Mouse (Mus musculus) layer of hippocampus, postnatal 10 days (tissue): ENCODE measurements at regions not wholly inside any gene's neighbourhood (a gene's known extent, or its start where the extent isn't known, plus 50 kb on each side); places are given as distances from the start of the nearest gene placed in this dataset.

Source experiments
- DNase-seq, 2 experiments: peaks; one replicate each; pipeline ENCODE4 v3.0.0; 2021; ENCODE audit warnings: low spot score in 2 of 2

DNA sequence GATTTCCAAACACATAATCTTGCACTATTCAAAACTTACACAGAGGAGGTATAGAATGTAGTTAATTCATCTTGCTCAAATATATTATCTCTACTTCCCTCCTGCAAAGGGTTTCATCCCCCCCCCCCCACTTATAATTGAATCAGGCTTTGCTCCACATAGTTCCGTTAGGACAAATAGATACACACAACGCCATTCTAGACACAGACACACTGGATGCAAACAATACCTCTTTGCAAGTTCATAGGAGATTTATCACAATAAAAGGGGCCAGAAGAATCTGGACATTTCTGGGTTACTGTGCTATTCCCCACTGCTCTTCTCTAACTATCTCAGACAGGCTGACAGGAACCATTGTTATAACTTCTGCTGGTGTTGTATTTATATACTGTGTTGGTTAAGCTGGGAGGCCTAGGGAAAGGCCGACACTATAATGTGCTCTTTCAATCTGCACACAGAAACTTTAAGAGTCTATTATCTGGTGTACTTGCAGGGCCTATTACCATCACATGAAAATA lies 410.6 kb upstream of the Tenm3 start:
- DNase-seq, result no peak

DNA sequence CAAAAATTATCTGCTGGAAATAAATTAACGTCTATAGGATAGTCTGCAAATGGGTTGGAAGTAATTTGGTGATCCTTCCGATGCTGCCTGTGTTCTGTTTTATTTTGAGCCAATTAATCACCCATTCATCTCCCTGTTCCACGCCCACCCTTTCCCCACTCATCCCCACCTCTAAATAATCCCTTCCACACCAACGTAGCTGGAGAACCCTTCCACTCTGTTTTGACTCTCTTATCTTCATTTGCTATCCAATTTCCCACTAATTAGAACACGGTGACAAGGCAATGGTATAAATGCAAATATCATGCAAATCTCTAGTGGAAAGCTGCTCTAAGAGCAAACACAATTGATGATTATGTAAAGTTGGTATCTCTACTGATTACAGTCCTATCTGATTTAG lies 399.3 kb upstream of the Tenm3 start:
- DNase-seq, result no peak

GRCm38 (mm10) chr8:49236822-49237071 lies 393.0 kb upstream of the Tenm3 start:
- no peak for DNase-seq

GRCm38 (mm10) chr8:49236021-49236821 lies 392.5 kb upstream of the Tenm3 start:
- DNase-seq, result no peak

DNA sequence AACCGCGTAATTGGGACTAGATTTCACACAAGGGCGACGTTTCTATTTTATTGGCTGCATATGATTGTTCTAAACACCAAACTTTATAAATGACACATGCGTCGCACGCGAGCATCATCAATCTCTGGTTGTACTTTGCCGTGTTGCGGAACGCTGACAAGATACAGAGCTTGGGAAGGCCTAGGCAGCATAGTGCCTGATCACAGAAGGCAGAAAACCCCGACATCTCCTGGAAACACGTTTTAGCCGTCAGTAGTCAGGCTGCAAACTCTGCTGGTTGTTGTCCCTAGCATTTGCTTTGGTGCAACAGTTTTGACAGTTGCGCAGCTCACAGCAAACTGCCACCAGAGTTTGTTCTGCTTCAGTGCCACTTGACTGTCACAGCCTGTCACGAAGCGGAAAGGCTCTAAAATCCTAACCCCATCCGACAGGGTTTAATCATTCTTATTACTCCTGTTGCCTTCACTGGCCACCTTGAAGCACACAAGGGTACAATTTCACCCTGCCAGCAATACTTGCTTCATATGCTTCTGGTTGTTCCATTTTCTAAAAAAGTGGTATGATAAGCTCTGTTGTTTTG lies 380.2 kb upstream of the Tenm3 start:
- peak in 1 of 2 experiments; percentile 27 for DNase-seq

GRCm38 (mm10) chr8:49195333-49195640 lies 351.5 kb upstream of the Tenm3 start:
- DNase-seq, result no peak

DNA sequence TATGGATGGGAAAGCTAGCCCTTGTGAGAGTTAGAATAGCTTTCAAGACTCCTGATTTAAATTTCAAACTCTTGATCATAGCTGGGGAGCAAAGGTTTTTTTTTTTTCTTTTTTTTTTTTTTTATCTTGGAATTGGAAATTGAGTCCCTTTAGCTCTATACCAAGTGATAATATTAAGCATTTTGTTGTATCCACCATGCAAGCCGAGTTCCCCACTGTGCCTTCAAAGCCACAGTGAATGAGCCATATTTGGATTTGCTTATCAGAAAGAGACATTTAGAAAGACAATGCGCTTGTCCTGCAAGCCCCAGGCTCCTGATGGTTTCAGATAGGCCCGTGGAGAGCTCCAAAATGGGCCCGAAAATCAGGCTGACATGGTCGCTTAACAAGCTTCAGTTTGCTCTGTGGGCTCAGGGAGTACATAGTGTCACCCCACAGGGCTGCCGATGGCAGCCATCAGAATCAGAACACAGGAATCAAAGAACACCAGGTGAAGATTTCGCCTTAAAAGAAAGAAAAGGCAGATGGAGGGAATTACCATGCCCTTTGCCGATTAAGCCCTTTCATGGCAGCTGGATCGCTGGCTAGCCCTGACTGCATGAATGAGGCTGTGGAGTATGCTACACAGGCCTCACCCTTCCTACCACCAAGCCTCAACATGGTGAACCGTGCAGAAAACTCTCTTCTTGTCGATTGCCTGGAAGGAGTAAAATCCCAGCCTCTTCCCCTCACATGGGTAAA lies 351.0 kb upstream of the Tenm3 start:
- DNase-seq, result no peak

DNA sequence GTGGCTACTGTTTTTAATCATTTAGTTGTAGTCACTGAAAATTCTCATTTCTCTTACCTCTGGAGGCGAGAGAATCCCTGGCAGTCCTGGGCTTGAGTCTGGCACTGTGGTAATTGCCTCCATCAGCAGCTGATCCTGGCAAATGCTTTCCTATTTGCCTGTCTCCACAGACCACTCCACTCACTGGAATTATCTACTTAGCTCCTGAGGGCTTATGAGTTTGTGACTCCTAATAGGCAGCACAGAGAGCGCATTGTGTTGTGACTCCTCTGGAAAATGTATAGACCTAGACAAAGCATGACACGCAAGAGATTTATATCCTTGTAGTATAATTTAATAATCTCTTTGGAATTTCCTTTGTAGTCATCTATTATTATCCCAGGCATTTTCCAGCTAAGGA lies 343.1 kb upstream of the Tenm3 start:
- peak in 1 of 2 experiments; percentile 14 for DNase-seq

GRCm38 (mm10) chr8:49175386-49175785 lies 331.6 kb upstream of the Tenm3 start:
- no peak for DNase-seq

DNA sequence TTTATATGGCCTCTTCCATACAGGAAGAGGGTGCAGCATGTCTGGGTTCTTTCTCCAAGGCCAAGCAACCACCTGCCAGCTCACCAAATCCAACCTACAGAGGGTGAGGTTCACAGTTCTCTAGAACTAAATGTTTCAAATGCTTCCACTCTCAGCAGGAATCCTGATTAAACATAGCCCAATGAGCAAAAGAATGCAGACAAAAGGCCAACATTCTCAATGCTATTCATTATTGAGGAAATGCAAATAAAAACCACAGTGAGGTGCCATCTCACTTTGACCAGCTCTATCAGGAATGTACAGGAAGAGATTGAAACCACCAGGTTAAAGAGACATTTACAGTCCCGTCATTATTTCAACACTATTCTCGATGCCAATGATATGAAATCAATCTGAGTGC lies 331.2 kb upstream of the Tenm3 start:
- DNase-seq, result no peak

DNA sequence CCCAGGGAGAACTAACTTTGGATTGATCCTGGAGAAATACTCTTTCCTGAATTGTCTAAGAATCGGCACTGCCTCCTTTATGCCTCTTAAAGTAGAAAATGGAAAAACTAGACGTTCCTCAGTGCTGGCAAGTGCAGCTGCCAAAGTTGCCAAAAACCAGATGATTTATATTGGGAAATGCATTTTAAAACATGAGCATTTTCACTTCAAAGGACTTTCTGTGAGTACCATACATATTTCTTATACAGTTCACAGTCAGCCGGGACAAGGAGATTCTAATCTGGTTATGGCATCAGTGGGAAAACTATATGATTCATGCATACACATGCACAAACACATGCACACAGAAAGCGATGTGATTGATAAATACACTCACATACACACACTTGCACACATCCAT lies 315.6 kb upstream of the Tenm3 start:
- no peak for DNase-seq

DNA sequence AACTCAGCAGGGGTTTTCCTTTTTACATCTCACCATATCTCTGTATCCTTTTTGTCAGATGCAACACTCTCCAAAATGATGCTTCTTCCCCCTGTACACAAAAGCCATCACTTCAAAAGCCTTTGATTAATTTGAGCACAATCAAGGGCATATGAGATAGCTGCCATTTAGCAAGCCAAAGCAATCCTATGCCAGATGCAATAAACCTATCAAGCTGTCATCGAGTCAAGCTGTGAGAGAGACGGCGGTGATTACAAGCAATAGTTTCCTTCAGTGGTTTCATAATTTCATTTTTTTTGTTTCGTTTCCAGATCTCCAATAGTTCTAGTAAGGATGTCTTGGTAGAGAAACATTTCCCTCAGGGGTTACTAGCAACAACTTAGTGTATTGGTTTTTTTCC lies 314.4 kb upstream of the Tenm3 start:
- no peak for DNase-seq

GRCm38 (mm10) chr8:49136503-49137044 lies 292.8 kb upstream of the Tenm3 start:
- no peak for DNase-seq

DNA sequence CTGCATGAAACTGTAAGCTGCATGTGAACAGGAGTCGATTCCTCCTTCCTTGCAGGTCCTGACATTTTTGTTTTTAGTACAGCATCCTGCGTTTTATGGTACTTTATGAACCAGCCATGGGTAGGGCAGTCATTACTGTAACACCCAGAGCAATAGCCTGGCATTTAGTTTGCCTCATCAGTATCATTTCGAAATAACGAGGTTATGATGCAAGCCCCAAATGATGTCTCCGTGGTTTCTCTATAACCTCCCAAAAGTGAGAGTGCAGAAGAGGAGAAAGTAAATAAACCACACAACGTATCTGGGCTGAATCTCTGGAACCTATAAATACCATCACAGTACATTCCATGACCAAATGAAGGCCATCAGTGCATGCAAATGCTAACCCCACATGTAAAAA lies 265.3 kb upstream of the Tenm3 start:
- no peak for DNase-seq

- no peak for DNase-seq
Measured at GRCm38 (mm10) chr8:49108665-49109064, 264.9 kb upstream of the Tenm3 start.

DNA sequence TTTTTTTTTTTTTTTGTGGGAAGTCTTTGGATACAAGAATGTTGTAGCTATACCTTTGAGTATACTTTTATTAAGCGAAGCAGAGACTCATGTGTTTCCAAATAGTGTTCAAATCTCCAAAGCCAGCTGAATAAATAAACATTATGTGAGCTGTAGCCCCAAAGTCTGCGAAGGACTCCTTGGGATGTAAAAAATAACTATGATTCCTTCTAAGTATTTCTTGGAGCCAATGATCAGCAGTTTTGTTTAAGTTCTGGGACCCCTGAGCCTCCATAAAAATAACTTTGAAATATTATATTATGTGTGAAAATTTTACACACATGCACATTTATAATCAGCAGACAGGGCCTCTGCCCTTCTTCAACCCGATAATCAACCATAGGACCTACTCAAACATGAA lies 262.8 kb upstream of the Tenm3 start:
- DNase-seq, result no peak

- DNase-seq, result no peak
Measured at GRCm38 (mm10) chr8:49101156-49101555, 257.4 kb upstream of the Tenm3 start.

DNA sequence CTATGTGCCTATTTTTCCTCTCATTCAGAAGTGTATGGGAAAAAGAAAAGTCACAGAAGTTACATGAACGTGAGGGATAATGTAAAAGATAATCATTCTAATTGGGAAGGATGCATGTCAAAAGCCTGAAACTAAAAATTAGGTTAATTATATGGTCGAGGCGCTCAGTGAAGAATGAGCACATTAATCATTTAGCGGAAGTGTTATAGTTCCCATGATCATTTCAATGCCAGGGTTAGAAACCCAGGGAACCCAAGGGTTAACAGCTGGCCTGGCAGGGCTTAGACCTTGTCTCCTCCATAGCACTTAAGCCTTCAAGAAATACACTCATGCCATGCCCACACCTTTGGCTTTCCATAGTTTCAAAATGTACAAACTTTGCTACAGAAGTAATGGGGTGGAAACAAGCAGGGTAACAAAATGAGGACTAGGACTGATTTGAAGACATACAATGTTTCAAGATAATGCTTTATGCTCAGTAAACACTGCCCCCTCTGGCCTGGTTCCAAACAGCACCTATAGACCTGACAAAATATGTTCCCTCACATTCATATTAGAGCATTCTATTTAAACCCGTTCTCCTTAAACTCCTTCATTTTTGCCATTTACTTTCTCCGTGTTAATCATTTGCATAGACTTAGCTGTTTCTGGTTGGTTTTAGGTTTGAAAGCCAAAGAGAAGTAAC lies 240.6 kb upstream of the Tenm3 start:
- no peak for DNase-seq

- DNase-seq, result no peak
Measured at GRCm38 (mm10) chr8:49069451-49069850, 225.7 kb upstream of the Tenm3 start.

DNA sequence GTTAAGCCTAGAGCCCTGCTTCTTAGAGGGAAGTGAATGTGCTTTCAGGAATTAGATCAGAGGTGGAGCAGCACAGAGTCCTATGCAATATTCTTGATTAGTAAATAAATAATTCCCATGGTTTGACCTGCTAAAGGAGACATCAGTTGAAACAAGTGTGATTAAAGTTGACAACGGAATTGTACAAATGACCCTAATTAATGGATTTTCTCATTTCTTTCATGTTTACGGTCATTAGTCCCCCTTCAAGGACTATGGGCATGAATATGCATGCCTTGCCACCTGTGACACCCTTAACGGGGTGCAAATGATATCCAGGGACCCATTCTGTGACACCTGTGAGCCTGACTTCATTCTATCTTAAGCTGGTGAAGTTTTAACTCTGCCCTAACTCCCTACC lies 219.5 kb upstream of the Tenm3 start:
- DNase-seq, result no peak

GRCm38 (mm10) chr8:49043236-49043635 lies 199.5 kb upstream of the Tenm3 start:
- no peak for DNase-seq
